Mouse (Mus musculus) myocyte (in vitro differentiated cells): ENCODE results near the gene Adamts9.

Experiments
- CEBPB ChIP-seq: IDR thresholded peaks from 2 replicates; pipeline ENCODE4 v1.6.1; 2011; ENCODE audit warnings: mild to moderate bottlenecking, moderate library complexity; ENCODE audit not compliant: poor library complexity, insufficient read depth, severe bottlenecking
- E2F4 ChIP-seq: IDR thresholded peaks from one replicate; pipeline ENCODE4 v1.6.1; 2011; ENCODE audit warnings: mild to moderate bottlenecking, control low read depth, moderate library complexity; ENCODE audit not compliant: insufficient read depth
- MYOD1 ChIP-seq, 3 experiments: IDR thresholded peaks; one replicate each; pipeline ENCODE4 v1.6.1; 2011; ENCODE audit warnings: control low read depth in 2 of 3, low read depth in 2 of 3, mild to moderate bottlenecking in 2 of 3, moderate library complexity in 1 of 3; ENCODE audit not compliant: insufficient read length in 2 of 3, control insufficient read depth in 1 of 3
- POLR2A ChIP-seq: IDR thresholded peaks from one replicate; pipeline ENCODE4 v1.6.1; 2011; ENCODE audit warnings: low read depth, mild to moderate bottlenecking, control low read depth, moderate library complexity; ENCODE audit not compliant: insufficient read length
- POLR2AphosphoS2 ChIP-seq: IDR thresholded peaks from one replicate; pipeline ENCODE4 v1.6.1; 2011; ENCODE audit warnings: low read depth, control low read depth; ENCODE audit not compliant: insufficient read length
- USF1 ChIP-seq: IDR thresholded peaks from one replicate; pipeline ENCODE4 v1.6.1; 2011; ENCODE audit warnings: low read depth, mild to moderate bottlenecking, control low read depth, moderate library complexity

DNA sequence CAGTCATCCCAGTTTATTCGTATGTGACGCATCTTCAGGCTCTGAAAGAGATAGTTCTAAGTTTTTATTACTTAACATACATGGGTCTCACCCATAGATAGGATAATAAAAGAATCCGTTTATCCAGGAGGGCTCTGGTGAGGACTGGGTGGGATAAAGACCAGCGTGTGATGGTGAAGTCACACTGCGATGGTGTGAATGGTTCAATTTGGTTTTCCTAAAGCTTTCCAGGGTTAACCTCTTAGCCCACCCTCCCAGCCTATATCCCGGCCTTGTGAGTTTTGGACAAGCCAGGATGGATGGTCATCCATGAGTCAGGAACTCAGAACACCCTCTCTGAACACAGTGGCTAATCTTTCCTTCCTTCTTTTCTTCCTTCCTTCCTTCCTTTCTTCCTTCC lies 17.7 kb upstream of the Adamts9 start:
- TF ChIP-seq E2F4 (no peak), POLR2AphosphoS2 (no peak), USF1 (no peak), CEBPB (no peak), MYOD1 (IDR thresholded peaks at IDR 0.05; ENCODE audit: control insufficient read depth in 1 of 3, insufficient read length in 2 of 3, low read depth in 2 of 3) (no peak), POLR2A (no peak)
